Comparison of ENCODE assay signal across 26 mouse cellular contexts in the genomic region with DNA sequence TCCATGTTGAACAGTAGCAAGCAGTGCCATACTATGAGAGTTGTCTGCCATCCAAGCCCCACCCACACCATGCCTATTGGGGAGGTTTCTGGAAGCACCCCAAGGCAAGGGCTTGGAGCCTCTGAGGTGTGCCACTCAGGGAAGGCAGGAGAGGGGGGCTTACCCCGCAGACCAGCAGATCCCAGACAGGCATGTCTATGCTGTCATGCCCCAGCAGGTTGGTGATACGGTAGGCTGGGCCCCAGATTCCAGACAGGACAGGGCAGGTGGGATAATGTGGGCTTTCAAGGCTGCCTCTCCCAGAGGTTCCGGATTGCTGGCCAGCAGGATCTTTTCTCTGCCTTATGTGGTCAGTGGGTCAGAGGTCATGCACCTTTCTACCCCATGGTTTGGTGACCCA.
DNase-seq lines count a peak whose midpoint lies in the region; ATAC-seq lines count a peak whose summit lies in the region.
"Had no signal": no experiment of that assay in that cellular context is flagged by ENCODE, and none has a peak within 500 bp of the region (broad histone marks: within the 10 kb centered on the region; RNA-seq: fewer than 3 reads in every experiment).

No protein-coding gene starts in this region.

- peak; percentile 63; the same call in 1 of the 2 replicates for ATAC-seq in kidney, embryonic 16.5 days (ENCODE audit: low FRiP score, low TSS enrichment)
- 0 out of 2 replicates have a peak, but pooled peaks have one; percentile 48 for ATAC-seq in embryonic facial prominence, embryonic 13.5 days (ENCODE audit: insufficient number of reproducible peaks, insufficient read depth, low FRiP score, low TSS enrichment, low read depth)
- ATAC-seq in stomach, embryonic 16.5 days (ENCODE audit: insufficient read depth, low FRiP score), result no peak
- ATAC-seq: activated CD4-positive, CD25-positive, alpha-beta regulatory T cell, adult 4 months; intestine, embryonic 16.5 days; midbrain, embryonic 15.5 days had no signal

- H3K4me1 ChIP-seq in kidney, embryonic 16.5 days (ENCODE audit: insufficient read depth, low read length), result peaks cover 41% of the 10 kb centered on the region
- H3K4me1 ChIP-seq in embryonic facial prominence, embryonic 13.5 days, result peaks cover 99% of the 10 kb centered on the region
- H3K4me1 ChIP-seq in limb, embryonic 10.5 days, result peaks cover 44% of the 10 kb centered on the region
- H3K4me1 ChIP-seq in stomach, embryonic 16.5 days (ENCODE audit: control insufficient read depth, insufficient read depth, low read length), result peaks cover 15% of the 10 kb centered on the region; the same call in 1 of the 2 replicates
- peaks cover 44% of the 10 kb centered on the region for H3K4me1 ChIP-seq in midbrain, embryonic 10.5 days
- H3K4me1 ChIP-seq: liver, embryonic 13.5 days; megakaryocyte, embryonic 14.5 days had no signal

- no peaks in the 10 kb centered on the region for H3K36me3 ChIP-seq in kidney, embryonic 16.5 days (ENCODE audit: insufficient read depth, low read length)
- H3K36me3 ChIP-seq in embryonic facial prominence, embryonic 13.5 days, result no peaks in the 10 kb centered on the region
- H3K36me3 ChIP-seq in limb, embryonic 10.5 days, result 0 out of 2 replicates have a peak, but pooled peaks cover under 1% of the 10 kb centered on the region
- H3K36me3 ChIP-seq in stomach, embryonic 16.5 days (ENCODE audit: control insufficient read depth, insufficient read depth, low read length), result no peaks in the 10 kb centered on the region
- H3K36me3 ChIP-seq in midbrain, embryonic 10.5 days, result no peaks in the 10 kb centered on the region
- H3K36me3 ChIP-seq: forebrain, embryonic 10.5 days; heart, embryonic 10.5 days; liver, embryonic 13.5 days; midbrain, embryonic 15.5 days; neural tube, embryonic 13.5 days had no signal

- DNase-seq in kidney, postnatal 10 days, result no peak
- DNase-seq in limb, embryonic 10.5 days (ENCODE audit: low spot score), result no peak
- DNase-seq in midbrain, embryonic 10.5 days (ENCODE audit: low spot score), result no peak
- DNase-seq in left cerebral cortex, postnatal 14 days (ENCODE audit: low spot score in 2 of 2), result no peak
- DNase-seq: adrenal gland, postnatal 10 days; cerebellum, adult 18-20 months; cerebellum, postnatal 14 days; kidney, postnatal 36 days; layer of hippocampus, postnatal 36 days; liver, embryonic 13.5 days; lung, adult 2 months; lung, postnatal 14 days; thymus, adult 18-20 months; thymus, postnatal 36 days had no signal

- peak overlapping the region; percentile 47 for H3K27ac ChIP-seq in kidney, embryonic 16.5 days (ENCODE audit: low read length)
- H3K27ac ChIP-seq in embryonic facial prominence, embryonic 13.5 days, result peak overlapping the region; percentile 95
- peak overlapping the region; percentile 5; the same call in 1 of the 2 replicates for H3K27ac ChIP-seq in limb, embryonic 10.5 days
- peak overlapping the region; percentile 70 for H3K27ac ChIP-seq in stomach, embryonic 16.5 days (ENCODE audit: low read length)
- H3K27ac ChIP-seq in midbrain, embryonic 10.5 days (replicated peaks), result no peak overlapping the region
- H3K27ac ChIP-seq: hindbrain, postnatal 0 days; liver, embryonic 13.5 days; midbrain, embryonic 15.5 days had no signal

- no peak overlapping the region for H3K4me3 ChIP-seq in kidney, embryonic 16.5 days (ENCODE audit: low read length)
- H3K4me3 ChIP-seq in embryonic facial prominence, embryonic 13.5 days, result no peak overlapping the region
- H3K4me3 ChIP-seq in limb, embryonic 10.5 days, result no peak overlapping the region
- H3K4me3 ChIP-seq in stomach, embryonic 16.5 days (replicated peaks; ENCODE audit: low read length), result no peak overlapping the region
- no peak overlapping the region for H3K4me3 ChIP-seq in midbrain, embryonic 10.5 days
- H3K4me3 ChIP-seq: forebrain, embryonic 10.5 days; heart, embryonic 10.5 days; liver, embryonic 13.5 days; megakaryocyte, embryonic 14.5 days; midbrain, embryonic 15.5 days; myocyte; neural tube, embryonic 13.5 days had no signal

- H3K27me3 ChIP-seq in kidney, embryonic 16.5 days (ENCODE audit: insufficient read depth, low read length), result no peaks in the 10 kb centered on the region
- no peaks in the 10 kb centered on the region for H3K27me3 ChIP-seq in embryonic facial prominence, embryonic 13.5 days
- H3K27me3 ChIP-seq in limb, embryonic 10.5 days (ENCODE audit: low read depth, poor library complexity, severe bottlenecking), result peaks cover 17% of the 10 kb centered on the region; the same call in 1 of the 2 replicates
- H3K27me3 ChIP-seq in stomach, embryonic 16.5 days (ENCODE audit: control insufficient read depth, insufficient read depth, low read length), result no peaks in the 10 kb centered on the region
- peaks cover 9% of the 10 kb centered on the region; the same call in 1 of the 2 replicates for H3K27me3 ChIP-seq in midbrain, embryonic 10.5 days (ENCODE audit: low read depth, poor library complexity, severe bottlenecking)
- H3K27me3 ChIP-seq: midbrain, embryonic 15.5 days had no signal

- 53% methylated on average over 3 of the region's 3 CpGs for WGBS in kidney, embryonic 16.5 days
- WGBS in embryonic facial prominence, embryonic 13.5 days, result 51% methylated on average over 3 of the region's 3 CpGs
- 69% methylated on average over 3 of the region's 3 CpGs for WGBS in limb, embryonic 10.5 days
- 66% methylated on average over 3 of the region's 3 CpGs for WGBS in stomach, embryonic 16.5 days
- WGBS in midbrain, embryonic 10.5 days, result 66% methylated on average over 3 of the region's 3 CpGs

- no peaks in the 10 kb centered on the region for H3K9me3 ChIP-seq in kidney, embryonic 16.5 days (ENCODE audit: low read length)
- H3K9me3 ChIP-seq in embryonic facial prominence, embryonic 13.5 days, result 0 out of 2 replicates have a peak, but pooled peaks cover 3% of the 10 kb centered on the region
- no peaks in the 10 kb centered on the region for H3K9me3 ChIP-seq in limb, embryonic 10.5 days (replicated peaks)
- no peaks in the 10 kb centered on the region for H3K9me3 ChIP-seq in stomach, embryonic 16.5 days (replicated peaks; ENCODE audit: control insufficient read depth, low read length)
- 0 out of 2 replicates have a peak, but pooled peaks cover 3% of the 10 kb centered on the region for H3K9me3 ChIP-seq in midbrain, embryonic 10.5 days (replicated peaks)
- H3K9me3 ChIP-seq: forebrain, embryonic 10.5 days; heart, embryonic 10.5 days; liver, embryonic 13.5 days; midbrain, embryonic 15.5 days; neural tube, embryonic 13.5 days had no signal

- H3K9ac ChIP-seq in kidney, embryonic 16.5 days (replicated peaks; ENCODE audit: low read length), result no peak overlapping the region
- no peak overlapping the region for H3K9ac ChIP-seq in embryonic facial prominence, embryonic 13.5 days
- H3K9ac ChIP-seq in stomach, embryonic 16.5 days (ENCODE audit: low read length), result no peak overlapping the region
- H3K9ac ChIP-seq: liver, embryonic 13.5 days; midbrain, embryonic 15.5 days had no signal

- no peak overlapping the region for H3K4me2 ChIP-seq in kidney, embryonic 16.5 days (replicated peaks; ENCODE audit: low read depth, low read length)
- H3K4me2 ChIP-seq in embryonic facial prominence, embryonic 13.5 days, result peak overlapping the region; percentile 76; the same call in 1 of the 2 replicates
- H3K4me2 ChIP-seq in stomach, embryonic 16.5 days (ENCODE audit: low read depth, low read length), result no peak overlapping the region
- H3K4me2 ChIP-seq: liver, embryonic 13.5 days; midbrain, embryonic 15.5 days had no signal

- intact Hi-C loops in left cerebral cortex, postnatal 14 days (cut with DNase I), result no loop called here
